Mouse (Mus musculus) midbrain, embryonic 15.5 days (tissue): ENCODE measurements around the gene Myo15b. TPM values are rescaled to one million over a fixed set of nuclear protein-coding genes. Genes with fewer than 3 reads are reported as not detected.
A peak's percentile ranks its signal among the peaks of the same experiment; 100 is the strongest.
"Not testable (repeated sequence)": the region's sequence is repeated elsewhere in the genome, so short reads cannot be mapped to it uniquely, and the experiment has no call there.

Experiments
- ATAC-seq: fragments of 200-750 bp; cut with Nextera tagmentation; replicated peaks from 2 replicates; pipeline ENCODE4 v1.8.0; 2017; ENCODE audit warnings: moderate TSS enrichment
- H3K27ac ChIP-seq: fragments of 300-500 bp; sonication (generic); 2 replicates; pipeline ENCODE4 v1.5.1; 2015; ENCODE audit warnings: mild to moderate bottlenecking, inconsistent platforms
- H3K27me3 ChIP-seq: fragments of 300-500 bp; sonication (generic); replicated peaks from 2 replicates; pipeline ENCODE4 v1.6.1; 2015; ENCODE audit warnings: inconsistent platforms
- H3K36me3 ChIP-seq: fragments of 300-500 bp; sonication (generic); replicated peaks from 2 replicates; pipeline ENCODE4 v1.6.1; 2015; ENCODE audit warnings: inconsistent platforms
- H3K4me1 ChIP-seq: fragments of 300-500 bp; sonication (generic); 2 replicates; pipeline ENCODE4 v1.6.1; 2015; ENCODE audit warnings: inconsistent platforms
- H3K4me2 ChIP-seq: fragments of 300-500 bp; sonication (generic); 2 replicates; pipeline ENCODE4 v1.6.1; 2015; ENCODE audit warnings: inconsistent platforms, mild to moderate bottlenecking, moderate library complexity
- H3K4me3 ChIP-seq: fragments of 300-500 bp; sonication (generic); 2 replicates; pipeline ENCODE4 v1.5.1; 2015; ENCODE audit warnings: mild to moderate bottlenecking, inconsistent platforms
- H3K9ac ChIP-seq: fragments of 300-500 bp; sonication (generic); 2 replicates; pipeline ENCODE4 v1.6.1; 2015; ENCODE audit warnings: mild to moderate bottlenecking, inconsistent platforms
- H3K9me3 ChIP-seq: fragments of 300-500 bp; sonication (generic); 2 replicates; pipeline ENCODE4 v1.6.1; 2016; ENCODE audit warnings: inconsistent platforms
- WGBS: fragments of 180-500 bp; shearing (Covaris S2); methylation state at CpG from one replicate; pipeline ENCODE4 v1.1.7; 2015; ENCODE audit warnings: mixed read lengths; 5-methylcytosine and 5-hydroxymethylcytosine counted together
- polyA plus RNA-seq: library from polyadenylated mRNA; unstranded; fragments of >200 nt; fragmentation: Nextera tagmentation; extraction: Ambion mirVana; gene quantifications from 2 replicates; pipeline ENCODE4 v1.2.1, GENCODE M21; 2015

Myo15b gene
- polyA plus RNA-seq, 1 experiment from 2014 or later = 0.10 TPM

DNA sequence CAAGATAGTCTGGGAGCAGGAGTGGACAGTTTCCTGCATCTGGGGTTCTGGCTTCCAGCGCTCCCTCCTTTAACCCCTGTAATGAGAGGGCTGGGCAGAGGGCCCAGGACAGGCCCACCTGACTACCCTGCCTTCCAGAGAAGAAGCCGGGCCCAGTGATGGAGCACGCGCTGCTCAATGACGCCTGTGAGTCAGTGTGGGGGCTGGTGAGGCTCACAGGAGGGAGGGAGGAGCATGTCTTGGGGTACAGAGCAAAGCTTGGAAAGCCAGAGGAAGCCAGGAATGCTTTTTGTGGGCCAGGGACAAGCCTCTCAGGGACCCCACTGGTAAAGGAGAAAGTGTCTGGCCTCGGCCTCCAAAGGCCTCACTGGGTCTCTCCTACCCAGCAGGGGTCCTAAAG lies 3.5 kb upstream of the Myo15b start:
- H3K4me1 ChIP-seq = peaks cover 18% of the 10 kb centered on the region
- no peaks in the 10 kb centered on the region for H3K9me3 ChIP-seq
- H3K9ac ChIP-seq = no peak overlapping the region
- no peak overlapping the region for H3K27ac ChIP-seq
- H3K4me2 ChIP-seq = no peak overlapping the region
- ATAC-seq = no peak
- H3K36me3 ChIP-seq = no peaks in the 10 kb centered on the region
- 74% methylated on average over 6 of the region's 6 CpGs for WGBS
- H3K27me3 ChIP-seq = peaks cover 25% of the 10 kb centered on the region
- no peak overlapping the region for H3K4me3 ChIP-seq

DNA sequence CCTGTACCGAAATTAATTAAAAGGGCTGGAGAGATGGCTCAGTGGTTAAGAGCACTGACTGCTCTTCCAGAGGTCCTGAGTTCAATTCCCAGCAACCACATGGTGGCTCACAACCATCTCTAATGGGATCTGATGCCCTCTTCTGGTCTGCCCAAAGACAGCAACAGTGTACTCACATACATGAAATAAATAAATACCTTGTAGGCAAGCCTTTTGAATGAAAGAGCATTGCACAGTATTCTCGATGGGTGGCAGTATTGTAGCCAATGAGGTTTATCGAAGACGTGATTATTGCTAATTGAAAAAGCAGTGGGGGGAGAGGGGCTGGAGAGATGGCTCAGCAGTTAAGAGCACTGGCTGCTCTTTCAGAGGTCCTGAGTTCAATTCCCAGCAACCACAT lies 1.1 kb upstream of the Myo15b start:
- not testable (repeated sequence) for H3K36me3 ChIP-seq, H3K27ac ChIP-seq, H3K9me3 ChIP-seq, H3K9ac ChIP-seq, H3K4me3 ChIP-seq, ATAC-seq, H3K4me2 ChIP-seq
- WGBS = 91% methylated on average over 4 of the region's 4 CpGs
- peaks cover 47% of the 10 kb centered on the region for H3K27me3 ChIP-seq
- peaks cover 20% of the 10 kb centered on the region for H3K4me1 ChIP-seq

DNA sequence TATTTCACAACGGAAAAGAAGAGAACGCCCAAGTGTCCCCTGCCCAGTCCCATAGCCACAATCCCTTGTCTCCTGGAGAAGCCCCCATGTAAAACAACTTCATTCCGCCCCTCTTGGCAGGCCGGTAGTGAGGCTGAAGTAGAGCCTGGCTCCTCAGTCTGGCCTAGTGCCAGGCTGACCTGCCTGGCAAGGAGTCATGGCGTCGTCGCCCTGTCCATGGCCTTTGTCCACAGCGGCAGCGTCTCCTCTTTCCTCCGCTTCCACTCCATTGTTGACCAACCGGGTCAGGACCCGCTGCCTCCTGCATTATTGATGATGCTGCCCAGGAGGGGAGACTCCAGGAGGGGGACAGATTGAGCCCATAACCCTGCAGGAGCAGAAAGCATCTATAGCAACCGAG lies 270 bp upstream of the Myo15b start:
- H3K9ac ChIP-seq = no peak overlapping the region
- H3K27ac ChIP-seq = no peak overlapping the region
- H3K4me1 ChIP-seq = peaks cover 20% of the 10 kb centered on the region
- no peak overlapping the region for H3K4me2 ChIP-seq
- no peak overlapping the region for H3K4me3 ChIP-seq
- no peak for ATAC-seq
- WGBS = 47% methylated on average over 13 of the region's 13 CpGs
- H3K9me3 ChIP-seq = no peaks in the 10 kb centered on the region
- peaks cover 48% of the 10 kb centered on the region for H3K27me3 ChIP-seq
- no peaks in the 10 kb centered on the region for H3K36me3 ChIP-seq

DNA sequence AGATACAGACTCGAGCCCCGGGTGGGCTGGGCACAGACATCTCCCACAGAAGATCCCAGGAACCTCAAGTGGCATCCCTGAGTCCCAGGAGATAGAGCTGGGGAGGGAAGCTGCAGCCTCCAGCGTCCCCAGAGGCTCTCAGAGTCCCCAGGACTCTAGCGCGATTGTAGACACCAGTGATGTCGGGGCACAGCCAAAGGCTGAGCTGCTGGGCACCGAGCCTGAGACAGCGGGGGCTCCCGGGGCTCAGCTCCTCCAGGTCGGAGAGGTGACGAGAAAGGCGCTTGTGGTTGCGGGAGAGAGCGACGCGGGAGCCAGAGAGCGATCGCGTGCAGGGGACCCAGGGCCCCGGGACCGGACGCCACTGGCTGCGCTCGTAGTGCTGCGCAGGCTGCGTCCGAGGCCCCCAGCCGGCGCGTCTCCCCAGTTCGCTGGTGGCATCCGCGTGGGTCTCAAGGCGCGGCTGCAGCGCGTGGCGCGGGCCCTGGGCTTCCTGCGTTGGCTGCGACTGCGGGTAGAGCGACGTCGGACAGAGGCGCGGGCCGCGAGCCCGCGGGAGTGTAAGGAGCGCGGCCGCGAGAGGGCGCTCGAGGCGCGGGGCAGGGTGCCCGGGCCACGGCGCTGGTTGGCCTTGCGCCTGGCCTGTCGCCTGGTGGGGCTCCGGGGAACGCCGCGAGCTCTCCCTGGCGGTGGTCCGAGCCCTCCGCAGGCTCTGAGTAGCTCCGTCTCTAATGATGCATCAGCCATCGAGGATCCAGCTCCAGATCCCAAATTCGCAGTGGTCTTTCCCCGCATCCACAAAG lies 1.1 kb downstream of the Myo15b start:
- Histone ChIP-seq H3K36me3 (no peaks in the 10 kb centered on the region), H3K4me1 (peaks cover 20% of the 10 kb centered on the region), H3K27ac (no peak overlapping the region), H3K9me3 (no peaks in the 10 kb centered on the region), H3K9ac (no peak overlapping the region), H3K27me3 (peaks cover 51% of the 10 kb centered on the region), H3K4me3 (peak overlapping the region; percentile 27), H3K4me2 (peak overlapping the region; percentile 47)
- ATAC-seq = peak; percentile 76
- 2% methylated on average over 72 of the region's 75 CpGs for WGBS

DNA sequence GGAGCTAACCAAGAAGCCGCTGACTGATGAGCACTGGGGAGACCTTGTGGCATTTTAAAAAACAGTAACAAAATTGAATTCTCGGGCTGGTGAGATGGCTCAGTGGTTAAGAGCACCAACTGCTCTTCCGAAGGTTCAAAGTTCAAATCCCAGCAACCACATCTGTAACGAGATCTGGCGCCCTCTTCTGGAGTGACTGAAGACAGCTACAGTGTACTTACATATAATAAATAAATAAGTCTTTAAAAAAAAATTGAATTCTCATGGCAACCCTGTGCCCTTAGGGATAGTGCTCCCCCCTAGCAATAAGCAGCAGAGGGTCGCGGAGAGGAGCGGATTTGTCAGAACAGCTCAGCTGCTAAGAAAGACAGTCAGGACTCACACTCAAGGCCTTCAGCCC lies 5.7 kb downstream of the Myo15b start:
- Histone ChIP-seq H3K27me3 (peaks cover 35% of the 10 kb centered on the region), H3K9me3 (no peaks in the 10 kb centered on the region), H3K4me1 (peaks cover 10% of the 10 kb centered on the region), H3K27ac (no peak overlapping the region), H3K36me3 (no peaks in the 10 kb centered on the region), H3K4me2 (no peak overlapping the region), H3K4me3 (no peak overlapping the region), H3K9ac (no peak overlapping the region)
- 86% methylated on average over 8 of the region's 8 CpGs for WGBS
- ATAC-seq = no peak

DNA sequence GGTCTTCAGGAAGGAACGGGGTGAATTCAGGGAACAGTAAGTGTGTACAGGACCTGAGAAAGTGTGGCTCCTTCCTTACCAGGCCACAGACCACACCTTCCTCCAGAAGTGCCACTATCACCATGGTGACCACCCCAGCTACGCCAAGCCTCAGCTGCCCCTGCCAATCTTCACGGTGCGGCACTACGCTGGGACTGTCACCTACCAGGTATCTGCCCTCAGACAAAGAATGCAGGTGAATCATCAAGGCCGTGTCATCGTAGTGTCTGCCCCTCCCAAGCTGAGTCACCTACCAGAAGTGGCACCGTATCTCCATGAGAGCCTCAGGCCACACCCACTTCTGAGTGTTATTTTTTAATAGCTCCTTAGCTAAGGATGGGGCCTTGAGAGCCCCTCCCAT lies 11.2 kb downstream of the Myo15b start:
- Histone ChIP-seq H3K4me1 (no peaks in the 10 kb centered on the region), H3K9me3 (no peaks in the 10 kb centered on the region), H3K36me3 (no peaks in the 10 kb centered on the region), H3K4me3 (no peak overlapping the region), H3K27ac (no peak overlapping the region), H3K4me2 (no peak overlapping the region), H3K27me3 (no peaks in the 10 kb centered on the region), H3K9ac (no peak overlapping the region)
- ATAC-seq = no peak
- WGBS = 86% methylated on average over 8 of the region's 8 CpGs

DNA sequence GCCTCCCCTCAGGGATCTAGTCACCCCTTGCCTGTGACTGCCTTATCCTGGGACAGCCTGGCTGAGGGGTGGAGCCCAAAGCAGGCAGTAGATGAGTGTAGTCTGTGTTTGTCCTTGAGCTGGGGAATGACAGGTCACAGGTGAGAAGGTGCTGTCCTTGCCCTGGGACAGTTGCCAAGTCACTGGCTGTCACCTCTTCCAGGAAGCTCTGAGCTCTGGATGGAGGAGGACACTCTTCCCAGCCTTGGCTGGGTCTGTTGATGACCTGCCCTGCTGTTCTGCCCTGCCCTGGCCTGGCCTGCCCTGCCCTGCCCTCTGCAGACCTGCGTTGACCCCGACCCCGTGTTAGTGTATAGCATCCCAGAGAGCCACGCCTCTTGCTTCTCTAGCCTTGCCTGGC lies 14.2 kb downstream of the Myo15b start:
- Histone ChIP-seq H3K27ac (no peak overlapping the region), H3K9me3 (no peaks in the 10 kb centered on the region), H3K36me3 (no peaks in the 10 kb centered on the region), H3K4me2 (no peak overlapping the region), H3K4me1 (no peaks in the 10 kb centered on the region), H3K9ac (no peak overlapping the region), H3K4me3 (no peak overlapping the region), H3K27me3 (no peaks in the 10 kb centered on the region)
- 63% methylated on average over 4 of the region's 4 CpGs for WGBS
- ATAC-seq = no peak

DNA sequence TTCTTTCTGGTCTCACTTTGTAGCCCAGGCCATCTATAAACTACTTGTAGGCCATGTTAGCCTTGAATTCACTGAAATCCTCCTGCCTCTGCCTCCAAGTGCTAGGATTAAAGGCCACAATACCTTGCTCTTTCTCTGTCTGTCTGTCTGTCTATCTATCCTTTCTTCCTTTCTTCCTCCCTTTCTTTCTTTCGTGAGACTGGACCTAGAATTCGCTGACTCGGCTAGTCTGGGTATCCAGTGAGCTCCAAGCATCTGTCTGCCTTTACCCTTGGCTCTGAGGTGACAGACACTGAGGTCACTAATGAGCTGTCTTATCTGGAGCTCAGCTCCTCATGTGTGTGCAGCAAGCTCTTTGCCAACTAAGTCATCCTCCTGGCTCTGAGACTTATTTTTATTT lies 17.7 kb downstream of the Myo15b start:
- H3K27ac ChIP-seq = no peak overlapping the region
- H3K4me2 ChIP-seq = no peak overlapping the region
- H3K9ac ChIP-seq = no peak overlapping the region
- no peaks in the 10 kb centered on the region for H3K36me3 ChIP-seq
- no peak overlapping the region for H3K4me3 ChIP-seq
- H3K4me1 ChIP-seq = no peaks in the 10 kb centered on the region
- H3K27me3 ChIP-seq = no peaks in the 10 kb centered on the region
- no peak for ATAC-seq
- no peaks in the 10 kb centered on the region for H3K9me3 ChIP-seq
- WGBS = 89% methylated on average over 3 of the region's 3 CpGs

DNA sequence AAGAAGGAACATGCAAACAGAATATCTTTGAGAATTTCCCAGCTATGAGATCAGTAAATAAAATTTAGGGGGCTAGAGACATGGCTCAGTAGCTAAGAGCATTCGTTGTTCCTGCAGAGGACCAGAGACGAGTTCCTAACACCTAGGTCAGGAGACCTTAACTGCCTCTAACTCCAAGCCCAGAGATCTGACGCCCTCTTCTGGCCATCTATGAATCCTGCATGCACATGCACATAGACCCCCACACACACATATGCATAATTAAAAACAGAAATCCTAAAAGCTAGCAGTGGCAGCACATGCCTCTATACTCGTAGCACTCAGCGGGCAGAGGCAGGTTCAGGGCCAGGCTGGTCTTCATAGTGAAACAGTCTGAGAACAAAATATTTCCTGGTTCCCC lies 18.2 kb downstream of the Myo15b start:
- Histone ChIP-seq H3K36me3 (no peaks in the 10 kb centered on the region), H3K9ac (no peak overlapping the region), H3K9me3 (no peaks in the 10 kb centered on the region), H3K4me1 (no peaks in the 10 kb centered on the region), H3K4me2 (no peak overlapping the region), H3K27ac (no peak overlapping the region), H3K27me3 (no peaks in the 10 kb centered on the region), H3K4me3 (no peak overlapping the region)
- no peak for ATAC-seq
- 81% methylated on average over 5 of the region's 5 CpGs for WGBS

DNA sequence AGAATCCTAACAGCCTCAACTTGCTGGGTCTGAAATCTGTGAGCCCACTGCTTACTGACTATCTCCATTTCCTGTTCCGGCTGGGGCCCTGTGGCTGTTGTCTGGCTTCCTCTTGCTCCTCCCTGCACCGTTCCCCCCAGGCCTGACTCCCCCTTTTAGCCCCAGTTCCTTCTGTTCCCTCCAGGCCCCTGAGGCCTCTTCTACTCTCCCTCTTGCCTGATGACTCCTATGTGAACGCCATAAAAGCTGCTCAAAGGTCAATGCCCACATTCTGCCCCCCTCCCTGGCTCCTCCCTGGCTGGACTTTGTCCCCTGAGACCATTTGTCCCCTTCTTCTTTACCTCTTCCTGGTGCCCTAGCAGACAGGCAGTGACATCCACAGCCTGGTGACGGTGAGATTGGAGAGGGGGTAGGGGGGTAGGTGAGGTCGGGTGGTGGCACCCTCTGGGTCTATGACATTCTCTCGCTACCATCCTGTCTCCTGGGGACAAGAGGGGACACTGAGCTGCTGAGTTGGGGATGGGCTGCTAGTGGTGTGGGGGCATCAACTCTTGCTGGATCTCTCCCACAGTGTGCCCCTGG lies 19.1 kb downstream of the Myo15b start:
- Histone ChIP-seq H3K4me2 (no peak overlapping the region), H3K4me3 (no peak overlapping the region), H3K27me3 (no peaks in the 10 kb centered on the region), H3K9me3 (no peaks in the 10 kb centered on the region), H3K9ac (no peak overlapping the region), H3K4me1 (no peaks in the 10 kb centered on the region), H3K36me3 (no peaks in the 10 kb centered on the region), H3K27ac (no peak overlapping the region)
- no peak for ATAC-seq
- WGBS = 76% methylated on average over 6 of the region's 6 CpGs

DNA sequence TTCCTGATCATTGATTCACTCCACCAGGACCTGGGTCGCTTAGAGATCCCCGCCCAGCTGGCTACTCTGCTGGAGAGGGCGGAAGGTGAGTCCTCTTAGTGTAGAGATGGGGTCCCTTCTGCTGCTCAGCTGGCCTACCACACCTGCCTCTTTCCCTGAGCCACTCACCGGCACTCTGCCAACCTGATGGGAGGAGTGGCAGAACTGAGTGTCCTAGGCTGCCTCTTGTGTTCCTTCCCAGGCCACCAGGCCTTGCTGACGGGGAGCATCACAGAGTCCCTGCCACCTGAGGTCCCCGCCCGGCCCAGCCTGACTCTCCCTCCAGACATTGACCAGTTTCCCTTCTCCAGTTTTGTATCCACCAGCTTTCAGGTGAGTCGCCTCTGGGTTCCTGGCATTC lies 19.9 kb downstream of the Myo15b start:
- H3K9ac ChIP-seq = no peak overlapping the region
- no peak for ATAC-seq

DNA sequence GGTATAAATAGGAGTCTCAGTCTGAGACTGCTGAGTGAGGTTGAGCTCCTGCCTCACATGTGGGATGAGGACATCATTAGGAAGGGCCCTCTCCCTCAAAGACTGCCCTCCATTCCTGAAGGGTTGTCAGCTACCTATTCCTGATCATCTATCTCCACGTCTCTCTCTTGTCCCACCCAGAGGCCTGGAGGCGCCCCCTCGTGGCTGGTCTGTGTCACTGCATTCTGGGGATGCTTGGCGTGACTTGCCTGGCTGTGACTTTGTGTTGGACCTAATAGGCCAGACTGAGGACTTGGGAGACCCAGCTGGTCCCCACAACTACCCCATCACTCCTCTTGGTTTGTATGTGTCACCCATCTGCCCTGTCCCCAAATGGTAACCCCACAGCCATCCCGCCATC lies 22.8 kb downstream of the Myo15b start:
- no peak overlapping the region for H3K4me3 ChIP-seq
- no peaks in the 10 kb centered on the region for H3K4me1 ChIP-seq
- H3K36me3 ChIP-seq = no peaks in the 10 kb centered on the region
- H3K9ac ChIP-seq = no peak overlapping the region
- H3K27ac ChIP-seq = no peak overlapping the region
- no peak overlapping the region for H3K4me2 ChIP-seq
- no peak for ATAC-seq
- 24% methylated on average over 5 of the region's 5 CpGs for WGBS
- H3K27me3 ChIP-seq = no peaks in the 10 kb centered on the region
- H3K9me3 ChIP-seq = no peaks in the 10 kb centered on the region

More for the DNA sequence above, 19.9 kb downstream of the Myo15b start:
- Histone ChIP-seq H3K9me3 (no peaks in the 10 kb centered on the region), H3K36me3 (no peaks in the 10 kb centered on the region), H3K27me3 (no peaks in the 10 kb centered on the region), H3K4me3 (no peak overlapping the region), H3K27ac (no peak overlapping the region), H3K4me1 (no peaks in the 10 kb centered on the region), H3K4me2 (no peak overlapping the region)
- WGBS = 82% methylated on average over 8 of the region's 8 CpGs

DNA sequence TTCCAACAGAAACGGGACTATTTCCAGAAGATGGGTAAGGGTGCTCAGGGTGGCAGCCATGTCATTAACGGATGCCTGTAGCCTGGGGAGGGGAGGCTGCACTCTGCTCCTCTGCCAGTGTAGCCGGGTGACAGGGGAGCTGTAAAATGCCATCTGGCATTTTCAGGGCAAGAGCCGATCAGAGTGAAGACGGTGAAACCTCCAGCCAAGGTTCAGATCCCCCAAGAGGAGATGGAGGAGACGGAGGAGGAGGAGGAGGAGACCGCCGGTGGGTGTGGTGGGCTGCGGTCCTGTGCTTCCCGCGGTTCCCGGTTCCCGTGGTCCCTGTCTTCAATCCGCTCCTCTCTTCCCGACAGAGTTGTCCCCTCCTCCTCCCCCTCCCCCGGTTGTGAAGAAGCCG lies 25.0 kb downstream of the Myo15b start:
- no peak for ATAC-seq
- H3K4me3 ChIP-seq = no peak overlapping the region

More for the DNA sequence above, 25.0 kb downstream of the Myo15b start:
- no peak overlapping the region for H3K9ac ChIP-seq
- H3K27me3 ChIP-seq = no peaks in the 10 kb centered on the region
- no peak overlapping the region for H3K27ac ChIP-seq
- no peaks in the 10 kb centered on the region for H3K4me1 ChIP-seq
- H3K4me2 ChIP-seq = no peak overlapping the region
- no peaks in the 10 kb centered on the region for H3K36me3 ChIP-seq
- H3K9me3 ChIP-seq = no peaks in the 10 kb centered on the region
- 36% methylated on average over 17 of the region's 17 CpGs for WGBS
